Mouse (Mus musculus) right cerebral cortex, postnatal 14 days (tissue): Measurements from ENCODE around the gene Olfr430.
"Not testable (repeated sequence)": the region's sequence is repeated elsewhere in the genome, so short reads cannot be mapped to it uniquely, and the experiment has no call there.

Experiments used
- DNase-seq: peaks from one replicate; pipeline ENCODE4 v3.0.0; 2022

Olfr430 gene

DNA sequence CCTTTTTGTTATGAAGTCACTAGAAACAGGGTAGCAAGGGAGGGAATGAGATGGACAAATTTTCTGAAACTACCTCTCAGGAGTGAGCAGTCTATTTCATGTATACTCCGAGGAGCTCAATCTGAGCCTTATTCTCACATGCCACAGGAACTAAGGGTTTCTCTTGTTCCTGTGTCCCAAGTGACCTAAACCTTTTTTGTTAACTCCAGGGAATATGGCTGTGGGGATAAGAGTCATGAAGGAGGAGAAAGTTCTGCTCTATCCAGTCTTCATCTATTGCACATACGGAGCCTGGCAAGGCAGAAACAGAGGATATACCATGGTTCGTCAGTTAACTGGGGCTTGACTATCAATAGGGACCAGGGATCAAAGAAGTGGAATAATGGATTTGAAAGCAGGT lies at the start of gene Olfr430:
Gene Olfr430 (plus strand): TSS at position 301 of the 400 bp plus-strand sequence.
- no peak for DNase-seq

DNA sequence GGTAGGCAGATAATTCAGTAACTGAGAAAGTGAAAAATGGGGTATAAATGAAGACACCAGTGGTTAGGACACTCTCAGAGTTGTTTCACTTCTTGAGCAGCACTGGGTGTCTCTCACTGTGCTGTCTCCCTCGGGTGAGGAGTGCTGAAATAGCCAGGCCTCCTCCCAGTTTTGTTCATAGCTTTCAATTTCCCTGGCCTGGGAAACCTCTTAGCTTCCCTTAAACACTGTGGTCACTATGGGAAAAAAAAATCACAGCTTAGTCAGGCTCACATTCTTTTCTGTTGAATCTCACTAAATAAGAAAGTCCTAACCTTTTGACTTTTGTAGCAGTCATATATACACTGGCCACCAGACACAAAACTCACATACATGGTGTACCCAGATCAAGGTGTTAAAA lies 34.7 kb upstream of the Olfr430 start, which contains the start of gene Ifi205:
Gene Ifi205 (minus strand): TSS at position 113 of the 400 bp plus-strand sequence.
- DNase-seq: no peak

DNA sequence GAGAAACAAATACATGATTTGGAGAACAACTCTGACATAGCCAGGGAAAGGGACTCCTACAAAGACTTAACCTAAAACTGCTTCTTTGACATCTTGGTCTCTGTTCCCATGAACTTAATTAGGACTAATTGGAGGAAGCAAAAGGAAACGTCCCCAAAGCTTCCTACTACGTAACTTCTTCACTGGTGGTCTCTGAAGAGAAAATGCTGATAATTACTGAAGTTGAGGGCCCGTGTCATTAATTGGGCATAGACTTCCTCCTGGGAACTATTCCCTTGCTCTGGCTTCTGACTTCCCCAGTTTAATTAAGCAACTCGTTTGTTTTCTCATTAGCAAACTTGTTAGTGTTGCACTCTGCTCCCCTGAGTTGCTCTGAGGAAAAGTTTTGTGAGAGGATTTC lies 30.6 kb upstream of the Olfr430 start:
- DNase-seq: no peak

DNA sequence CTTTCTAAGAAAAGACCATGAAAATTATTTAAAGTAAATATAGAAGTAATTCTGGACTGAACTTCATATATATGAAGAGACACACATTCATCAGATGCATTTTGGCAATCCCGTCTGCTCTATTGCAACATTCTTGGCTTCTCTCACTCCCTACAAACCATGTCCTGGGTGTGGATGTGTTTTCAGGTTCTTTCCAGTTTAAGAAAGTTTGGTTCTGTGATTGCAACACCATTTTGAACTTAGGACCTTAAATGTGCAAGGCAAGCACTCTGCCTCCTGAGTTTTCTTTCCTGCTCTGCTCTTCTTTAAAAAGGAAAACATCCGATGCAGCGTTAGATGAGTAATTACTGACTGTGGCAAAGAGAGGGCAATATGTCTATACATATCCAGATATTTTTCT lies 27.9 kb upstream of the Olfr430 start:
- no peak for DNase-seq

DNA sequence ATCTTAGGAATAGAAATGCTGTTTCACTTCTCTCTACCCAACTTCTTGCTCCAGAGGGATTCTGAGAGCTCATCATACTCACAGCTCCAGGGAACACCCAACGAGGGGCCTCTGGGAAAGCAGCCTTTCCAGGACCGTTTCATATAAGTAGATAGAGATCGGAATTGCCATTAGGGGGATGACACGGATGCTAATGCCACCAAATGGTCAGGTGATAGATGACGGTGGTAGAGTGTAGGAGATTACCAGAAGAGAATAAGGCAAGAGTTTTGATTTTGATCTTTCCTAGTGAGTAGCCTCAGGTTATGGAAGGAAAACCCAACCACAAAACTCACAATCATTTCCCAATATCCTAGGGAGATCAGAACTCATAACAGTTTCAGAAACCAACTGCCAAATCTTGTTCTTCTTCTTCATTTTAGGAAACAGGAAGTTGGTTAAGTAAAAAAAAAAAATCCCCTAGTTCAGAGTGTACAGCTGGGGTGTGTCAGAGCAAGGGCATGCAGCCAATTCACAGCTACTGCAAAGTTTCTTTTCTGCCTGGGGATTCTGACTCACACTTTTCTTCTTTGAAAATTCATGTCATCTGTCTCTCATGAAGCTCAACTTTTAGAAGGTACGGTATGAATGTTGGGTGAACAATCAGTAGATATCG lies 25.8 kb upstream of the Olfr430 start, which contains the start of gene Olfr433:
Gene Olfr433 (plus strand): TSS at position 183 of the 655 bp plus-strand sequence.
- DNase-seq: peak; percentile 17

DNA sequence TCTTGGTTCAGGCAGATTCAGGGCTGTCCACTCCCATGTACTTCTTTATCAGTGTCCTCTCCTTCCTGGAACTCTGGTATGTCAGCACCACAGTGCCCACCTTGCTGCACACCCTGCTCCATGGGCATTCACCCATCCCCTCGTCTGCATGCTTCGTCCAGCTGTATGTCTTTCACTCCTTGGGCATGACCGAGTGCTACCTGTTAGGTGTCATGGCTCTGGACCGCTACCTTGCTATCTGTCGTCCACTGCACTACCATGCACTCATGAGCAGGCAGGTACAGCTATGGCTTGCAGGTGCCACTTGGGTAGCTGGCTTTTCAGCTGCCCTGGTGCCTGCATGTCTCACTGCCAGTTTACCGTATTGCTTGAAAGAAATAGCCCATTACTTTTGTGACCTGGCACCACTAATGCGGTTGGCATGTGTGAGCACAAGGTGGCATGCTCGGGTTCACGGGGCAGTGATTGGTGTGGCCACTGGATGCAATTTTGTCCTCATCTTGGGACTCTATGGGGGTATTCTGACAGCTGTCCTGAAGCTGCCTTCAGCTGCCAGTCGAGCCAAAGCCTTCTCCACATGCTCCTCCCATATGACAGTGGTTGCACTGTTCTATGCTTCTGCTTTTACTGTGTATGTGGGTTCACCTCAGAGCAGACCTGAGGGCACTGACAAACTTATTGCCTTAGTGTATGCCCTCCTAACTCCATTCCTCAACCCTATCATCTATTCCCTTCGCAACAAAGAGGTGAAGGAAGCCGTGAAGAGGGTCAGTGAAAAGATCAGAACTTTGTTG lies 24.1 kb upstream of the Olfr430 start:
- DNase-seq: not testable (repeated sequence)

DNA sequence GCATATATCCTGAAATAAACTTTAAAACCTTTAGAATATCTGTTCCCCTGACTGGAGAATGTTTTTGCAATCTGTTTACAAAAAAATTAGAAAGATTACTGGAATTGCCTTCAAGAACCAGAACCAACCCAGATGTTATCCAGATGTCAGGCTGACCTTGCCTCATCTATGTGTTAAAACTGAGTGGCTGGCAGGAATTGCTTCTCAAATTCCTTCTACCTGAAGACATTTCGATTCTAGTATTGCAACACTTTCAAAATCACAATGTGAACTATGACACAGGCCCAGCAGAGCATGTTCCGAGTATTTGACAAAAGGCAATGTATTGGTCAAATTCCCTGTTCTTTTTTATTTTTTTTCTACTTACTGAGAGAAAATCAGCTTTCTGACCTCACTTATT lies 22.0 kb upstream of the Olfr430 start:
- no peak for DNase-seq

DNA sequence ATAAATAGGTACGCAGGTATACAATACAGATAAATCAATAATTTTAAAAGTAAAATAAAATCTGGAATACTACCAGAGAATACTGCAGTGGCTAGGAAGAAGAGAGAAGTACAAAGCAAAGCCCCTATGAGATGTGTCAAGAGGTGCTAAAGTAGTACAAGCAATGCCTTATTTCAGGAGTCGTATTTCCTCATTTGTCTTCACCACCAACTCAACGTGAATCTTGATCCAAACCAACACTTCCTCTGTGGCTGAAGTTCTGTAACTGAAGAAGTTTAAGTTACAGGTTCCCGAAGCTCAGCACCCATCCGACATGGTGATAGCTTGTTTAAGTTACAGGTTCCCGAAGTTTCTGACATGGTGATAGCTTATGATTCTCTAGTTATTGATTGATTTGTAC lies 18.2 kb upstream of the Olfr430 start:
- DNase-seq: not testable (repeated sequence)

DNA sequence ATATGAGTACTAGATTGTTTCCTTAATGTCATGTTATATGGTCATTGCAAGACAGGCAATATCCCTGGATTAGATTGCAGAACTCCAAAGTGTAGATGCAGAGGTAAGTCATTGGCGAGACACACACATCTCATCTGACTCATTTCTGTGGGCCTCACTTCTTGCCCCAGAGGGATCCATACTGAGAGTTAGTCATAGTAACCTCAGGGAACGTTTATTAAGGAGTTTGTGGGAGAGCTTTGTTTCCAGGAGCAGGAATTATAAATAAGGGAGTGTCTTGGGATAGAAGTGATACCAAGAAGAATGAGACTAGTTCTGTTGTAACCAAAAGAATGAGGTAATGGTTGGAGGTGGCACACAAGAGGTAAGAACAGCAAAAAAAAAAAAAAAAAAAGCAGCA lies 17.5 kb upstream of the Olfr430 start, which contains the start of gene Olfr432:
Gene Olfr432 (plus strand): TSS at position 313 of the 400 bp plus-strand sequence.
- DNase-seq: no peak

DNA sequence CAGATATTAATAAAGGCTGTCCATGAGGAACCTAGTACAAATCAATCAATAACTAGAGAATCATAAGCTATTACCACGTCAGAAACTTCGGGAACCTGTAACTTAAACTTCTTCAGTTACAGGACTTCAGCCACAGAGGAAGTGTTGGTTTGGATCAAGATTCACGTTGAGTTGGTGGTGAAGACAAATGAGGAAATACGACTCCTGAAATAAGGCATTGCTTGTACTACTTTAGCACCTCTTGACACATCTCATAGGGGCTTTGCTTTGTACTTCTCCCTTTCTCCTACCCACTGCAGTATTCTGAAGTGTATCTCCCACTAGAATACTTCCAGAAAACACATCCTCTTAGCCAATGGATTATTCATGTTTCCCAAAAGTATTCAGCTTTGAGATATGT lies 17.0 kb upstream of the Olfr430 start:
- DNase-seq: not testable (repeated sequence)

DNA sequence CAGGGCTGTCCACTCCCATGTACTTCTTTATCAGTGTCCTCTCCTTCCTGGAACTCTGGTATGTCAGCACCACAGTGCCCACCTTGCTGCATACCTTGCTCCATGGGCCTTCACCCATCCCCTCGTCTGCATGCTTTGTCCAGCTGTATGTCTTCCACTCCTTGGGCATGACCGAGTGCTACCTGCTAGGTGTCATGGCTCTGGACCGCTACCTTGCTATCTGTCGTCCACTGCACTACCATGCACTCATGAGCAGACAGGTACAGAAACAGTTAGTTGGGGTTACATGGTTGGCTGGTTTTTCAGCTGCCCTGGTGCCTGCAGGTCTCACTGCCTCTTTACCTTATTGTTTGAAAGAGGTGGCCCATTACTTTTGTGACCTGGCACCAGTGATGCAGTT lies 15.9 kb upstream of the Olfr430 start:
- DNase-seq: no peak

DNA sequence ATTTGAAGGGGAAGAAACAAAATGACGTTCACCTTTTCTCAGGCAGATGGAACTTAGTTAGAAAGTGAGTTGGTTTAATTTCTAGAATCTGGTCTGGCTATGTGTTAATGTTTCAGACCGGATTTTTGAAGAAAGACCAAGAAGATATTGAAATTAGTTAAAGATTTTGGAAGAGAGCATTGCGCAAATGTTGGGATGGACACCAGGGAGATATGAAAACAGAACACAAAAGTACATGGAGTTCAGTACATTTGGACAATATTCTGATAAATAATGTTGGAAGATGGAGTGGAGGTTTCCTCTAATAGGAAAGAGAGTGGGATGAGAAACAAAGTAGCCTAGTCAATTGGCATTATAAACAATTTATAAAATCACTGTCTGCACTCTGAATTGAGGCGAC lies 14.9 kb upstream of the Olfr430 start:
- DNase-seq: no peak

DNA sequence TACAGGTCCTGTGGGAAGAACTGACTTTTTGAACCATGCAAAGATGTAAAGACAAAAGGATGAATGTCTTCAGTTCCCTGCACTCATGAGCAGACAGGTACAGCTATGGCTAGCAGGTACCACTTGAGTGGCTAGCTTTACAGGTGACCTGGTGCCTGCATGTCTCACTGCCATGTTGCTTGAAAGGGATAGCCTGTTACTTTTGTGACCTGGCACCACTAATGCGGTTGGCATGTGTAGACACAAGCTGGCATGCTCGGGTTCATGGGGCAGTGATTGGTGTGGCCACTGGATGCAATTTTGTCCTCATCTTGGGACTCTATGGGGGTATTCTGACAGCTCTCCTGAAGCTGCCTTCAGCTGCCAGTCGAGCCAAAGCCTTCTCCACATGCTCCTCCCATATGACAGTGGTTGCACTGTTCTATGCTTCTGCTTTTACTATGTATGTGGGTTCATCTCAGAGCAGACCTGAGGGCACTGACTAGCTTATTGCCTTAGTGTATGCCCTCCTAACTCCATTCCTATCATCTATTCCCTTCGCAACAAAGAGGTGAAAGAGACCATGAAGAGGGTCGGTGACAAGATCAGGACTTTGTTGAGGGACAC lies 14.4 kb upstream of the Olfr430 start:
- DNase-seq: no peak

DNA sequence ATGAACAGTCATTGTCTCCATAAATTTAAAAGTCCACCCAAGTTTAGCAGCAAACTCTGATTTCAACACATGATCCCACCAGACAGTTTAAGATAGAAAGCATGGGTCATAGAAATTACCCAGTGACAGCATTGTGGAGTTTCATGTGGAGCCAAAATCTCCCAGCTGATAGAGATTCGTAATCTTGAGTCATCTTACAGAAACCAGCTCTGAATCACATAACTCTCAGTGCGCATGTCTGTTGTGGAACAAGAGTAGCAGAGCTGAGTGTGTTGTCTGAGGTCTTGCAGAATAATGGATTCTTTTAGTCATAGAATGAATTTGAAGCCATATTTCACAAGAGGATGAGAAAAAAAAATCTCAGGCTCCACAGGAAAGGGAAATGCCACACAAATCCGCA lies 13.4 kb upstream of the Olfr430 start:
- DNase-seq: no peak

DNA sequence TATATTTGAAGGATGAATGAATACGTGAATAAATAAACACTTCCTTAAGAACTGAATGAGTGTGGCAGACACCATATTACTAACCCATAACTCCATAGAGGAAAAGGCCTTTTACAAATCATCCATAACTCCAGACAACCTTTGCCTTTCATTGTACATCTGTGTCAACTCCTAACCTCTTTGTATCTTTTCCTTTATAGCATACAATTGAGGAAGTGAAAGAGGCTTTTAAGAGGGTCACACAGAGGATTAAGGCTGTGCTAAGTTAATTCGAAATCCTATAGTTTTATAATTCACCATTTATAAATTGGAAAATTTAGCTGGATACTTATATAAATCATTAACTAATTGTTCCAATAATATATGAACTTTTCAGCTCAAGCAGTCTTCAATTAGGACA lies 11.2 kb upstream of the Olfr430 start:
- no peak for DNase-seq

DNA sequence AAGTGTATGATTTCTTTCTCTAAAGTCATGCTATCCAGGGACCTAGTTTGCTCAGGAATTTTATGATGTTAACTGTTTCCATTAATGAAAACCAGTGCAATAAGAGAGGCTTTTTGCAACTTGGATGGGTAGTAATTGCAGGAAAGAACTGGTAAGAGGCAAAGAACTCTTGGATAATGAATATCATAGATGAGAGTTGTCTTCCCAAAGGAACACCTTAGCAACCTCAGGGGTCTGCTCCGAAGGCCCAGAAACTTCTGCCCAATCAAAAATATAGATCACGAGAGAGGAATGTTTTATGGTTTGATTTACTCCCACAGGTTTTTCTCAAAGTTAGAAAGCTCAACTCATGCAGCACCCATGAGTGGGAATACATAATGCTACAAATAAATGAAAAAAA lies 17.6 kb downstream of the Olfr430 start, which contains the start of gene Olfr429:
Gene Olfr429 (plus strand): TSS at position 301 of the 400 bp plus-strand sequence.
- no peak for DNase-seq

DNA sequence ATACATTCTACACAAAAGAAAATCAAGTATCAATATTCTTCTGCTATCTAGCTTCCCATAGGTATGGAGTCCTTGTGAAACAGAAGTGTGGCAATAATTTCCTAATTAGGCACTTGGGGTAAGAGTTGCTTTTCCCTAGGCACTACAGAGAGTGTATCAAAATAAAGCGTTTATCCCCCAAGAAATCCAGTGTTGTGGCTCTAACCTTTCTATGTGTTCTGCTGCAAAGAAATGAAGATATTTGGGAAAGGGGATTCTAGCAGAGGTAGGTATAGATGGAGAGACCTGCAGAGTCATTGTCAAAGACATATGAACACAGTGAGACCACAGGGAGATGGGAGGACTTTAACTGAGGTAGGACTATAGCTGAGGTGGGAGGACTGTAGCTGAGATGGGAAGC lies 30.2 kb downstream of the Olfr430 start, which contains the start of gene Olfr427:
Gene Olfr427 (plus strand): TSS at position 301 of the 400 bp plus-strand sequence.
- no peak for DNase-seq

DNA sequence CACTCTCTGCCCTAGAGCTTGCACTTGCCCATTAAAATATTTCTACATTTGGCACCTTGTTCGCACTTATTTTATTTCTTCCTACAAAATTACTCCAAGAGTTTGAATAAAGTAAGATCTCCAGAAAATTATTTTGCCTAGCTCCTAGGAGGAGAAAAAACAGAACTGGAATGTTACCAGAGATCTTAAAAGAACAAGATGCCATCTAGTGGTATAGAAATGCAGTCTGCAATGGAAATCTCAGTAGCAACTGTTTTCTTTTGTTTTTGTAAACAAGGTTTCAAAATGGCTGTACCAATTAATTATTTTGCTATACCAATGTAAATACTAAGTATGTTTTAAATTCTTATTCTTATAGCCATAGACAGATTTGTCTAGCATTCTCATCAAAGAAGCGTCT lies 37.3 kb downstream of the Olfr430 start:
- DNase-seq: no peak

DNA sequence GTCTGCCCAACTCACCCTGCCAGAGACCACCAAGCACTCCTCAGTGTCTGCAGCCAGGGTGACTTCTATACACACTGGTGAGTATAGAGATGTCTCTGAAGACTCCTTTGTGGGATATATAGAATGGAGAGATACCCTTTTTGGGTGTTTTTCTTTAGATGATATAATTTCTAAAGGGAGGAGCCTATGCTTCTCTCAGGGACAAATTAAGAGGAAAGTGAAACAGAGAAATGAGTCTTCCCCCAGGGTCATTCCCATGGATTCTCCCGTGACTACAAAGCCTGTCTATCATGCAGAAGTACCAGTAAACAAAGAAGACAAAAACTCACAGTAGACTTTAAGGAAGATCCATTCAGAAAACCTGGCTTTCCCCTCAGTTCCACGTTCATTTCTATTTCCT lies 54.7 kb downstream of the Olfr430 start, which contains the start of gene Olfr231:
Gene Olfr231 (minus strand): TSS at position 101 of the 400 bp plus-strand sequence.
- no peak for DNase-seq
